Mouse (Mus musculus) heart, embryonic 15.5 days (tissue): ENCODE measurements around the gene Tex36. TPM values are rescaled to one million over a fixed set of nuclear protein-coding genes. Genes with fewer than 3 reads are reported as not detected.

Experiments used
- ATAC-seq: fragments of 200-750 bp; cut with Nextera tagmentation; replicated peaks from 2 replicates; pipeline ENCODE4 v1.8.0; 2017; ENCODE audit warnings: low read depth, moderate TSS enrichment; ENCODE audit not compliant: insufficient number of reproducible peaks, insufficient read depth, low FRiP score
- H3K27ac ChIP-seq: fragments of 300-500 bp; sonication (generic); 2 replicates; pipeline ENCODE4 v1.5.1; 2015; ENCODE audit warnings: mild to moderate bottlenecking, inconsistent platforms
- H3K27me3 ChIP-seq: fragments of 300-500 bp; sonication (generic); 2 replicates; pipeline ENCODE4 v1.6.1; 2015; ENCODE audit warnings: inconsistent platforms
- H3K36me3 ChIP-seq: fragments of 300-500 bp; sonication (generic); 2 replicates; pipeline ENCODE4 v1.6.1; 2015; ENCODE audit warnings: mild to moderate bottlenecking, inconsistent platforms
- H3K4me1 ChIP-seq: fragments of 300-500 bp; sonication (generic); replicated peaks from 2 replicates; pipeline ENCODE4 v1.6.1; 2015; ENCODE audit warnings: inconsistent platforms
- H3K4me2 ChIP-seq: fragments of 300-500 bp; sonication (generic); 2 replicates; pipeline ENCODE4 v1.6.1; 2015; ENCODE audit warnings: inconsistent platforms, mild to moderate bottlenecking, moderate library complexity
- H3K4me3 ChIP-seq: fragments of 300-500 bp; sonication (generic); 2 replicates; pipeline ENCODE4 v1.5.1; 2015; ENCODE audit warnings: mild to moderate bottlenecking, inconsistent platforms
- H3K9ac ChIP-seq: fragments of 300-500 bp; sonication (generic); 2 replicates; pipeline ENCODE4 v1.6.1; 2015; ENCODE audit warnings: mild to moderate bottlenecking, inconsistent platforms
- H3K9me3 ChIP-seq: fragments of 300-500 bp; sonication (generic); replicated peaks from 2 replicates; pipeline ENCODE4 v1.6.1; 2016; ENCODE audit warnings: inconsistent platforms
- WGBS: fragments of 180-500 bp; shearing (Covaris S2); methylation state at CpG from one replicate; pipeline ENCODE4 v1.1.7; 2015; ENCODE audit warnings: mixed read lengths; 5-methylcytosine and 5-hydroxymethylcytosine counted together
- polyA plus RNA-seq: library from polyadenylated mRNA; unstranded; fragments of >200 nt; fragmentation: Nextera tagmentation; extraction: Ambion mirVana; gene quantifications from 2 replicates; pipeline ENCODE4 v1.2.1, GENCODE M21; 2015

The Tex36 gene
- polyA plus RNA-seq, 1 experiment from 2014 or later: not detected

DNA sequence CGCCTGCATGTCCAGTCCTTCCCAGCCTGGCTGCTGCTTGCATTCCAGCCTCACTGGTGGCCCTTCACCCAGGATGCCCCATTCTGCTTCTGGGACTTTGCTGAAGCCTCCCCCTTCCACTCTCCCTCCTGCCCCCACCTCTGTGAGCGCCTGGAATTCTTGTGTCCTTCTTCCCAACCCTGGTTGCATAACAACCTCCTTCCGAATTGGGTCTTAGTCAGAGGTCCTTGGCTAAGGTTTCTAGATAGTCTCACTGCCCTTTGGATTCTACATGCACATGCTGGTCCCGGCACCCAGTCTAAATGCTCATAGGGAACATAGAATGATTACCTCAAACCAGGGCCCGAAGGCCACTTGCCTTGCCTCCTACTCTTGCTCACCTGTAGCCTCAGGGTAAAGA, 21.3 kb upstream of the Tex36 start:
- H3K4me2 ChIP-seq: no peak overlapping the region
- H3K27ac ChIP-seq: no peak overlapping the region
- no peak for ATAC-seq
- no peaks in the 10 kb centered on the region for H3K9me3 ChIP-seq
- no peak overlapping the region for H3K4me3 ChIP-seq
- H3K27me3 ChIP-seq: no peaks in the 10 kb centered on the region
- no peaks in the 10 kb centered on the region for H3K4me1 ChIP-seq
- H3K36me3 ChIP-seq: no peaks in the 10 kb centered on the region
- no peak overlapping the region for H3K9ac ChIP-seq
- 70% methylated on average over 5 of the region's 5 CpGs for WGBS

DNA sequence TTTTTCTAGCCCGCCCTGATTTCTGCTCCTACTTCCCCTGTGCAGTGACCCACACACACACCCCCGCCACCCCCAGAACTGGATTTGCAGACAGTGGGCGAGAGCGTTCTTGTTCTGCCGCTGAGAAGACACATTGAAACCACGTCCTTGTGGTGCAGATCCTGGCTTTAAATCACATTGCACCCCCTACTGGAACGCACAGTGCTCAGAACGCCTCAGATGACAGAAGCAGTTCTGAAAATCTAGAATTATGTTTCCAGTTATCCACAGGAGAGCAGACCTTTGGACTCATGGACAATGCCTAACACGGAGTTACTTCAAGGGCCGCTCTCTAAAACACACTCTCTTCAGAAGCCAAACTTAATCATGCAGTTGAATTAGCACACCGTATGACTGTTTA, 18.8 kb upstream of the Tex36 start:
- WGBS: 43% methylated on average over 11 of the region's 11 CpGs
- Histone ChIP-seq H3K9me3 (no peaks in the 10 kb centered on the region), H3K36me3 (no peaks in the 10 kb centered on the region), H3K27ac (no peak overlapping the region), H3K9ac (no peak overlapping the region), H3K27me3 (no peaks in the 10 kb centered on the region), H3K4me2 (peak overlapping the region; percentile 4; the same call in 1 of the 2 replicates), H3K4me3 (no peak overlapping the region), H3K4me1 (no peaks in the 10 kb centered on the region)
- ATAC-seq: no peak

DNA sequence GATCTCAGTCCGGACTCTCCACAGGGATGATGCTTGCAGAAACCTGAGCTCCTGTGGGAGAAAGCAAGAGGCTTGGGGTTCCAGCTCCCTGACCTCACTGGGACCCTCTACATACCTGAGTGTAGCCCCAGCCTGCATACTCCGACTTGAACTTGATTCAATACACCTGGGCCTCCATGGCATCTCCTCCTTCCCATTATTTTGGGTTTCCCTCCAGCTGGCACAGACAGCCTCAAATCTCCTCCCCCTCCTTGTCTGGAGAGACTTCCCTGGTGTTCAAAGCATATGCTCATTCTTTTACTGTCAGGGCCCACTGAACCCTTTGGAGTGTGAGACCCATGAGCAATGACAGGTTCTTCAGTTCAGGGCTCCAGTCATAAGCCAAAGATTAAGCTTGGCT, 11.0 kb upstream of the Tex36 start:
- Histone ChIP-seq H3K9ac (no peak overlapping the region), H3K27ac (no peak overlapping the region), H3K9me3 (no peaks in the 10 kb centered on the region), H3K36me3 (no peaks in the 10 kb centered on the region), H3K4me2 (no peak overlapping the region), H3K4me3 (no peak overlapping the region), H3K4me1 (no peaks in the 10 kb centered on the region), H3K27me3 (no peaks in the 10 kb centered on the region)
- 80% methylated on average over 2 of the region's 2 CpGs for WGBS
- ATAC-seq: no peak

DNA sequence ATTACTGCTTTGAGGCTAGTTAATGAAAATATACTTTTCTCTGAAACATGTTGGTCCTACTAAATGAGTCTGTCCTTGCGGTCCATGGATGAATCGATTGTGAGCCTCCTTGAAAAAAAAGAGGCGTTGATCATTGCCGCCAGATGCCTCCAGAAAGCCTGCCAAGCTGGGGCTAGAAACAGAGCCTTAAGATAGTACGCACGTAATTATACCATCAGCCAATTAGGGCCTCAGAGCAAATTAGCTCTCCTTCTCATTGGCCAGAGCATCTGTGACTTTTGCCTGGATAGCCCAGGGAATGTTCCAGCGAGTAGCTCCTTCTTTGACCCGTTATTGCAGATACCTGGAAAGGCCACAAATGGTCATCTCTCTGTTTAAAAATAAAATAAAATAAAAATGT, 7.6 kb upstream of the Tex36 start:
- Histone ChIP-seq H3K4me2 (no peak overlapping the region), H3K9ac (no peak overlapping the region), H3K36me3 (no peaks in the 10 kb centered on the region), H3K27ac (no peak overlapping the region), H3K4me3 (no peak overlapping the region), H3K9me3 (no peaks in the 10 kb centered on the region), H3K4me1 (no peaks in the 10 kb centered on the region), H3K27me3 (no peaks in the 10 kb centered on the region)
- ATAC-seq: no peak
- 67% methylated on average over 8 of the region's 8 CpGs for WGBS

DNA sequence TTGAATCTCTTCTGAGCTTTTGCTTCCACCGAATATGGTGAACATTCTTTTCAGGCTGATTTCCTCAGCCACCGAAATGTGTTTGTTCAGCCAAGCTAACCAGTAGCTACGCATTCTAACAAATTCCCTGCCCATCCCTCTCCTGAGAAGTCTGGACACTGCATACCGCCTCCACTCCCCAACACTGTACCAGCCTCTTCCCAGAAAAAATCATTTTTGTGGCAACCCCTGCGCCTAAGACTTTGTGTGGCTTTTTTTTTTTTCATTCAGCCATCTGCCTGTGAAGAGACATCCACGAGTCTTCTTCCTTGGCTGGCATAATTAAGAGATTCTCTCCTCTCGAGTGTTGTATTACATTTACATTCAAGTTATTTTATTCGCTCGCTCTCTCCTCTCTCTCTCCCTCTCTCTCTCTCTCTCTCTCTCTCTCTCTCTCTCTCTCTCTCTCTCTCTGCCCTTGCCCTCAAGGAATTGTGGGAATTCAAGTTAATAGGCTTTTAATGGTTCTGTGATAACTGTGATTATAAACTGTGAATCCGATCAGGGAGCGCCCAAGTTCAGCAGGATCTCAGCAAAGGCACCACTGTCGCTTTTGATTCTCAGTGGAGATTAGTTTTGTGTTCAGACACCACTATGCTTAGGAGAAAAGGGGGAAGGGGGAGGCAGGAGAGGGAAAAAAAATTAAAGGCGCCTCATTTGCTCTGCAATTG, 6.8 kb upstream of the Tex36 start:
- no peaks in the 10 kb centered on the region for H3K4me1 ChIP-seq
- H3K4me2 ChIP-seq: no peak overlapping the region
- no peaks in the 10 kb centered on the region for H3K27me3 ChIP-seq
- no peak overlapping the region for H3K27ac ChIP-seq
- ATAC-seq: no peak
- H3K4me3 ChIP-seq: no peak overlapping the region
- no peak overlapping the region for H3K9ac ChIP-seq
- no peaks in the 10 kb centered on the region for H3K9me3 ChIP-seq
- 68% methylated on average over 13 of the region's 13 CpGs for WGBS
- no peaks in the 10 kb centered on the region for H3K36me3 ChIP-seq

DNA sequence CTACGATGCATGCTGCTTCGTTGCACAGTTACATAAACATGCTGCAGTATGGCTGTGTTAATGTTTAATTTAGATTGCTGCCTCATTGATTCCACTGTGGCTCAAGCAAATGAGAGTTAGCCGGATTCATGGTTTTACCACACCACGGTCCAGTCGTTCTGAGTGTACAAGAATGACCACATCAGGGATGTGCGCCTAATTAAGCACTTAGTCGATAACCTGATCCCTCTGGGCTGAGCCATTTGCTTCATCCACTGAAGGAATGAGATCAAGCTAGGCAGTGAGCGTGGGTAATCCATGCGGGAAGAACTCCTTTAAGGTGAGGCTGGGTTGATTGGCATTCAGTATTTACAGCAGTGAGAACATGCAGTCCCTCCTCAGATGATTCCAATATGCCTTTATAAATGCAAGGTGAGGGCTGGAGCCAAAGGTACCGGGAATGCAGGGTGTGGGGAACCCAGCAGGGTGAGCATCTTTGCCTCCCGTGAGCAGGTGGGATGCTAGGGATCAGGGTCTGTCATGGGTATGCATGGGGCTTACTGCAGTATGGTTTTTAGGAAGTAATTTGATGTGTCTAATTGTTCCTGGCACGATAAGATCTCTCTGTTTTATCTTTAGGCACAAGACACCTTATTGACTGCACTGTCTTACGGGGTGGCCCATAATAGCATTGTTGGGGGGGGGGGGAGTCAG, 6.1 kb upstream of the Tex36 start:
- Histone ChIP-seq H3K4me3 (no peak overlapping the region), H3K9me3 (no peaks in the 10 kb centered on the region), H3K36me3 (no peaks in the 10 kb centered on the region), H3K9ac (no peak overlapping the region), H3K27ac (no peak overlapping the region), H3K4me2 (no peak overlapping the region), H3K27me3 (no peaks in the 10 kb centered on the region), H3K4me1 (no peaks in the 10 kb centered on the region)
- ATAC-seq: no peak
- 77% methylated on average over 13 of the region's 13 CpGs for WGBS

DNA sequence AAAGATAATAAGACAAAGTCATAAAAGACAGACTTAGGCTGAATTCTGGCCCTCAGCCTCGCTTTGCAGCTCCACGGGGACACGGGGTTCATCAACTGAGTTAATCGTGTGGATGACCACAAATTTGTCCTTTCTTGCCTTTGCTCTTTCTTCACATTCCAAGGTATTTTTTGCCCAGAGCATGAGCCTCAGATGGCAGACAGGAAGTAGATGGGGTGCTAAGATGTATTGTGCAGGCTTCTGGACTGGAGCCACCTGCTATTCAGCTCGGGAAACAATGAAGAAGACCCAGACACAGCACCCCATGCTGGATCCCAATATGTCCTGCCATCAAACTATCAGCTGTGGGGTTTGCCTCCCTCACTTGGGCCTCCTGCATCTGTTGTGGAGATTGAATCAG, 5.4 kb upstream of the Tex36 start:
- no peaks in the 10 kb centered on the region for H3K27me3 ChIP-seq
- H3K36me3 ChIP-seq: no peaks in the 10 kb centered on the region
- no peak overlapping the region for H3K4me3 ChIP-seq
- no peaks in the 10 kb centered on the region for H3K4me1 ChIP-seq
- no peaks in the 10 kb centered on the region for H3K9me3 ChIP-seq
- ATAC-seq: no peak
- H3K4me2 ChIP-seq: no peak overlapping the region
- WGBS: 73% methylated on average over 5 of the region's 5 CpGs
- H3K9ac ChIP-seq: no peak overlapping the region
- H3K27ac ChIP-seq: no peak overlapping the region

DNA sequence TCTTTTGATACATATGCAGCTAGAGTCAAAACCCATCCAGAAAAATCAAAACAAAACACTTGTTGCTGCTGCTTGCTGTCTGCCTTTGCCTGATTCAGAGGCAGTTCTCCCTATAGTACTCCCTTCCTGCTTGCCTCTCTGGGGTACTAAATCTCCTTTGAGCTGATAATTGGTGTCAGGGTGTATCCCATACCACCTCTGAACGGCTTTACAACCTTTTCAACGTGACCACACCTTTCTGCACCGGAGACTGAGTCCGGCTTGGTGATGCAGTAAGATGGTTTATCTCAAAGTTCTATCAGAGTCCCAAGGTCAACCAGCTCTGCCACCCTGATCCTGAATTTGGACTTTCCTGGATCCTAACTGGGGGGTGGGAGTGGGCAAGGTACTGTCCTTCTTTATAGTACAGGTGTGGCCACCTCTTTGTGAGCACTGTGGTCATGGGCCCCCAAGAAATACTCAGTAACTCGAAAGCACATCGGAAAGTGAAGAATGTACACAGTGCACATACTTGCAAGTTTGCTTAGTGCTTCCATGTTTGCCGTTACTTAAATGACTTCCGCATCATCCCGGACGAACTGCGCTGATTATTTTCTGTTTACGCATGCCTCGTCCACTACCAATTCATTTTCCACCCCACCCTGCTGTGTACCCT, 2.6 kb upstream of the Tex36 start:
- H3K27me3 ChIP-seq: no peaks in the 10 kb centered on the region
- H3K9me3 ChIP-seq: no peaks in the 10 kb centered on the region
- 76% methylated on average over 13 of the region's 13 CpGs for WGBS
- no peak overlapping the region for H3K4me3 ChIP-seq
- H3K27ac ChIP-seq: no peak overlapping the region
- H3K4me1 ChIP-seq: no peaks in the 10 kb centered on the region
- no peak overlapping the region for H3K9ac ChIP-seq
- H3K4me2 ChIP-seq: no peak overlapping the region
- no peak for ATAC-seq
- no peaks in the 10 kb centered on the region for H3K36me3 ChIP-seq

DNA sequence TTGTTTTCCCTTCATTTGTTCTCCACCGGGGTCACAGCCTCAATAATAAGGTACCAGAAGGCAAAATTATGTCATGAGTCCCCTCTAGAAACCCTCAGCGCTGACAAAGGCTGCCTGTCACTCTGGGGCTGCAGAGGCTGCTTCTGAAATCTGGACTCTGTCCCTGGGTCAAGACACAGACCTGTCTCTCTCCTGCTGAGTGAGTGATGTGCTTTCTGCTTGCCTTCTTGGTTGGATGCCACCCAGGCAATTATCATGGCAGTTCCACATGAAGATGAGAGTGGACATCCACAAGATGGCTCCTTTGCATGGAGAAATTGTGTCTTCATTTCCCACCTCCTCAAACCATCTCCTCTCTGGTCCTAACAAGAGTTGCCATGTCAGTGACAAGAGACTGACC, 1.2 kb upstream of the Tex36 start:
- no peaks in the 10 kb centered on the region for H3K36me3 ChIP-seq
- H3K4me2 ChIP-seq: no peak overlapping the region
- H3K4me3 ChIP-seq: no peak overlapping the region
- H3K27ac ChIP-seq: no peak overlapping the region
- ATAC-seq: no peak
- no peak overlapping the region for H3K9ac ChIP-seq
- H3K9me3 ChIP-seq: no peaks in the 10 kb centered on the region
- H3K27me3 ChIP-seq: no peaks in the 10 kb centered on the region
- H3K4me1 ChIP-seq: no peaks in the 10 kb centered on the region
- WGBS: 70% methylated on average over 2 of the region's 2 CpGs

DNA sequence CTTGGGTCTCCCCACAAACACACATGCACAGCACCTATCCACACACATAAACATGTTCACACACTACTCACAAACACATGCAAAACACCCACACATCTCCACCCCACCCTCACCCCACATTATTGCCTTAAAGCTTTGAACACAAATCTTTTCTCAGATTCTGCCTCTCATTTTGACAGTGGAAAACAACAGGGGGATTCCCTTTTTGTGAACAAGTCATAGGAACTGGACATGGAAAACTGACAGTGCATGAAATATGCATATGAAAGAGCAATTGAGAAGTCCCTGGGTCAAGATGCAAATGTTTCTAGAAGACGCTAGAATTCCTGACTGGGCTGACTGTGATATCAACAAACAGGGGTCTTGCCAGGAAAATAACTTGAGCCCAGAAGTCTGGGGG, 1.4 kb downstream of the Tex36 start:
- ATAC-seq: no peak
- H3K4me3 ChIP-seq: no peak overlapping the region
- WGBS: 54% methylated on average over 1 of the region's 1 CpGs

DNA sequence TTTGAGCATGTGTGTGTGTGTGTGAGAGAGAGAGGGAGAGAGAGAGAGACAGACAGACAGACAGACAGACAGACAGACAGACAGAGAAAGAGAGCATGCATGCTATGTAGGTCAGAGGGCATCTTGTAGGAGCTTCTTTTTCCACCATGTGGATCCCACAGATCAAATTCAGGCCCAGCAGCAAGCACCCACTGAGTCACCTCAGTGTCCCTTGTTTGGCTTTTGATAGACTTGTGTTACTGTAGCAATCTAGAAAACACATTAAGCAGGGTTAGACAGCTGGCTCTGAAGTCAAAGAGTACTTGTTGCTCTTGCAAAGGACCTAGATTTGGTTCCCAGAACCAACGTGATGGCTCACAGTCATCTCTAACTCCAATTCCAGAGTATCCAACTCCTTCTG, 10.2 kb downstream of the Tex36 start:
- Histone ChIP-seq H3K27me3 (no peaks in the 10 kb centered on the region), H3K9ac (no peak overlapping the region), H3K9me3 (no peaks in the 10 kb centered on the region), H3K27ac (no peak overlapping the region), H3K36me3 (no peaks in the 10 kb centered on the region), H3K4me3 (no peak overlapping the region), H3K4me1 (no peaks in the 10 kb centered on the region; the same call in 1 of the 2 replicates), H3K4me2 (no peak overlapping the region)
- no peak for ATAC-seq
- 67% methylated on average over 1 of the region's 1 CpGs for WGBS

More for the DNA sequence above, 1.4 kb downstream of the Tex36 start:
- Histone ChIP-seq H3K36me3 (no peaks in the 10 kb centered on the region), H3K4me1 (no peaks in the 10 kb centered on the region), H3K9ac (no peak overlapping the region), H3K4me2 (no peak overlapping the region), H3K9me3 (no peaks in the 10 kb centered on the region), H3K27me3 (no peaks in the 10 kb centered on the region), H3K27ac (no peak overlapping the region)
